Mouse (Mus musculus) neutrophil, adult 5-6 weeks (primary cell): ENCODE results near the gene Robo1. TPM values are rescaled to one million over a fixed set of nuclear protein-coding genes. Genes with fewer than 3 reads are reported as not detected.

ENCODE experiments used
- ATAC-seq: fragments of 151-379, 151-347 bp; 2 replicates; pipeline ENCODE4 v1.8.0; 2017; ENCODE audit warnings: mild to moderate bottlenecking, moderate TSS enrichment; ENCODE audit not compliant: insufficient number of reproducible peaks, poor library complexity, low FRiP score, severe bottlenecking; ENCODE audit errors: extremely low read depth
- total RNA-seq: library from RNA; stranded (forward); fragments of 200-1000 nt; gene quantifications from 2 replicates; pipeline ENCODE4 v1.2.3, GENCODE M21; 2017

Robo1 gene
- total RNA-seq, 1 experiment from 2014 or later: not detected

DNA sequence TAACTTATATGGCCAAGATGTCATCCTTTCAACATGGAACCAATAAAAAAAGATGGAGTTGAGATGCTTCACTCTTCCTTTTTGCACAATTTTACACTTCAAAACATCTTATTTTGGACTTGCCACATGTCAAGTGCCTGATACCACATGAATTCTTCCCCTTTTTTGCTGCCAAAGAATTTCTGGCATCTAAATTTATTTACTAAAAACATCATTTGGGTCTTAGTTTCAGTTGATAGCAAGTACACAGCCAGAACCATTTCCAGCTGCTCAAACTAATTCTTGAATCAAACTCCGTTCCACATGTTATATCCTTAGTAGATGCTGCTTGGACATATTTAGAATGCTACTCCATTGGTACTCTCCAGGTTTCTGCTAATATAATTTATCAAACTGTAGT is 267.1 kb downstream of the Robo1 start:
- no peak for ATAC-seq

DNA sequence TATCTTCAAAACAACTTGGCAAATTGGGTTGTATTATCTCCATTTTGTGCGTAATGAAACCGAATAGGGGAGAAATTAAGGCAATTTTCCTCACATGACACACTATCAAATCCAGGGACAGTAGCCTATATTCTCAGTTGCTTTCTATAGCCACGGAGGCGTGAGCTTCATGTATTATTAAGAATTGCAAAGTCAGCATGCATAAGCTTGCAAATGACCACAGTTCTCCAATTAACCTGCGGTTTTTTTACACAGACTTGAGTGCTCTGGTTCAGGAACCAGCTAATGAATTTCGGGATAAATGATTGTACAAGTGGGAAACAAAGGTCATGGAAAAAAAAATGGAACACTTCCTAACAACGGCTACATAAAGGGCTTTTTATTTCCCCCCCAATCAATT is 268.9 kb downstream of the Robo1 start:
- no peak for ATAC-seq

DNA sequence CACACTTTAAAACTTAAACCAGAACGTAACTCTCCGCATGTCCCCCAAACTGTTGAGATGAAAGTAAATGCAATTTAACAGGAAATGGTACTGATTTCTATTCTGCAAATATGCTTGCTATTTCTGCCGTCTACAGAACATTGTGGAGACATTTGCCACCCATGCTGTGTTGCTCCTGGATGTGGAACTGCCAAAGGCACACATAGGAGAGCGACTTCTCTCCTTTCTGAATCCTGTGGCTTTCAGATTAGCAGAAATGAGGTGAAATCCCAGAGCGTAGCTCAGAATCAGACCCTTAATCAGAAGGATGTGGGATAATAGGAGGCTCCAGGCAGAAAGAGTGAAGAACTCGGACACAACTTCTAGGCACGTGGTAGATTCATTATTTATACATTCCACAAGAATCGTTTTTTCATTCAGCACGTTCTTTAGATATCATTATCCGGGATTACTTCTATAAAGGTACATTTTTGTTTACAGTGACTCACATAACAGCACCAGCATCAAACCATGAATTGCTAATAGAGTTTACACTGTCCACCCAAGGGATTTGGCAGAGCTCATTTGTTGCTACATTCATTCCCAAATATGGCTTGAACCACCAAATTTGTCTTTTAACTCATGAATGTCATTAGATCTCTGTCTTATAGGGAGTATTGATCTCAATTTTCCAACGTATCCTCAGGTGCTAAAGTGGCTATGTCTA is 276.5 kb downstream of the Robo1 start:
- ATAC-seq: no peak

DNA sequence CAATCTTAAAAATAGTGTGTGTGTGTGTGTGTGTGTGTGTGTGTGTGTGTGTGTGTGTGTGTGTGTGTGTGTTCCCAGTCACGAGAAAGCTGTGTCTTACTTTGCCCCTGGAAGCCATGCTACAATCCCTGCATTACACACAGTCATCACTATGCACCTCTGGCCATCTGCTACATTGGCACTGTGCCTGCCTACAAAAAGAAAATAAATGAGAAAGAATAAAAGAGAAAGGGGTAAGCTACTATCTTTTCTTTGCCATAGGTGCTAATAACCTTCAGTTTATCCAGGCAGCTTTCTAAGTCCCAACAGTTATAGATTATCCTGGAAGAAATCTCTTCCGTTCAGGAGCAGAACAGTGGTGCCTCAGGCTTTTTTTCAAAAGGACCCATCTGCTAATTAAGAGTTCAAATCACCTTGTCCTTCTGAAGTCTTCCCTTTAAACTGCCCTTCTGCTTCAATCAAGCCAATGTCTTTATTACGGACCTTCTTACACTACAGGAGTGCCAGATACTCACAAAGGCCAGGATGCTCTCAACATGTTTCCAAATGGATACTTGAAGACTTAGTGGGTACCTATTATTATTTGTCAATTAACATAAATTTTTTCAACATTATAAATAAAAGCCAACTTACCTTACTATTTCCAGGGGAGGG is 277.2 kb downstream of the Robo1 start:
- ATAC-seq: no peak

DNA sequence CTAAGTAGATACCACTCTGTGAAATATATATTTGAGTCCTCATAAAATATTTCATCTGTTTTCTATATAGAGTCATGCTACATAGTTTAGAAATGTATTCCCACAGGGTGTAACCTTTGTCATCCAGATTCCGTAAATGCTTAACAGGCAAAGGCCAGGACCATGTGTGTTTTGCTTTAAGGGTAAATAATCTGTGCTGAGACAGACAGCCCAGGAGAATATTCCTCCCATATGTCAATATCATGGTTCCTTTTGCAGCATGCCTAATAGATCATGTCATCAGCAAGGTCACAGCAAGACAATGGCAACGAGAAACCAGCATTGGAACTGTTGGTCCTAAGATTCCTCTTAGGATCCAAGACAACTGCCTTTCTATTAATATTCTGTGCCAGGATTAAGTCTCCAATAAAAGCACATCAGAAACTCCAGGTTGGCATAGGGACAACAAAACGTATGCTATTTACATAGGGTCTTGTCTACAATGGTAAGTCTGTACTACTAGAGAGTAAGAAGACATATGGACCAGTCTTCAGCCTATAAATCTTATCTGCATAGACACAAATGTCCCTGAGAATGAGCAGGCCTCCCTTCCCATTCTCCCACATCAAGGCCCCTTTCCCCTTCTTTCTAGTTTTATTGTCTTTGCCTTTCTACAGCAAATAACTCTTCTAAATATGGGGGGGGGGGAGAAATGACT is 279.4 kb downstream of the Robo1 start:
- ATAC-seq: no peak

DNA sequence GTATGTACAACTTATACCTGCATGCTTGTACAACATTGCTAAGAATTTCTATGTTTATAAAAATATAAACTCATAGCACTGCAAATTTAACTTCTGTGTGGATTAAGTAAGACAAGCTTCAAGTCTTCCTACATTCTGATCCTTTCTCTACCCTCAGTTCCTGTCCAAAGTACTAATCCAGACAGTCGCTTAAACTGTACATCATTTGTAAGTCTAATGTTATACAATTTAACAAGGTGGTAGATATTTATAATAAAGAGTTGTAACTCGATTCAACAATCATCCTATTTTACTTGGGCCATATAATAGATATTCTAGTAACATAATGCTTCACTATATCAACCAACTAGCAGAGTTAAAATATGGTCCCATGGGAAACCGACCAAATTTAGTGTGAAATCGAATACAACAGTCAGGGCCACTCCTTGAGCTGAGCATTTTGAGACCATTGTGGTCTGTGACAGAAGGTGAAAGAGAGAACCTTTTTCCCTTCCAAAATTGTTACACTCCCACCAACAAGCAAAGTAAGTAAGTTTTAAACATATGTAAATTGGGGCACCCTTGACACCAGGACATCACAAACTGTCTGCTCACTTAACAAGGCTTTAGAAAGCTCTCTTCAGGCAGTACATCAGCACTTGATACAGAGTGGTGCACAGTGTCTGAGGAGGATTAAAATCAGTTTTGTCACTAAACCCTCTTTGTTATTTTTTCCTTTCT is 295.5 kb downstream of the Robo1 start:
- no peak for ATAC-seq

DNA sequence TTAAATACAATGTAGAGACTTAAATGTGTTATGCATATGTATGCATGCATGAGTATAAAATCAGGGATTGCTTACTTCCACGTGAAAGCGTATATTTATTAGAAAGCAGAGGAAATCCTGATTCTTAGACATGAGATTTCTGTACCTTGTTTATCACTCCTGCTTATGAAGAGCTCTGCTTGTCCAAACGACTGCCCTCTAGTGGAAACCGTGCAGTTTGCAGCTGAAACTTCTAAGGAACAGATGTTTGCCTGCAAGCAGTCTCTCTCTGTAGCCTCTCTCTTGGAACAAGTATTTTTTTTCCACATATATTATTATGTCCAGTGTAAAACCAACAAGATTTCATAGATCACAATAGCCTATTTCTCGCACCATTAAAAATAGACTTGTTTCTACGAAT is 297.0 kb downstream of the Robo1 start:
- no peak for ATAC-seq

DNA sequence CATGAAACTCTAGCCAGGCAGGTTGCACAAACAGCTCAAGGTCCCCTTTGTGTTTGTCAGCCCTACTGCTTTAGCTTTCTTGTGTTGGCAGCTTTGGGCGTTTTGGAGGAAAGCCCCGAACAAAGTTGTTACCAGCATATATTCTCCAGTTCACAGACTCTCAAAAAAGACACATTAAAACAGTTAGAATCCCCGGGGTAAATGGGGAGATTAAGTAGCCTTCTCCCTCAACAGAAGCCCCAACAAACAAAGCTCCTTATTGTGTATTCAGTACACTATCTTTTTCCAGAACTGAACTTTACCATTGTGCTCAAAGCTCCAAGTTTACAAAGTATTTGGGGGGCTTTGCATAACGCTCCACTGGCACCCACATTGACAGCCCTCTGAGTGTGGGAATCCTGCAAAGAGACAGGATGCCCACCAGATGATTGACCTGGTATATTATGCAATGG is 302.6 kb downstream of the Robo1 start:
- ATAC-seq: no peak

DNA sequence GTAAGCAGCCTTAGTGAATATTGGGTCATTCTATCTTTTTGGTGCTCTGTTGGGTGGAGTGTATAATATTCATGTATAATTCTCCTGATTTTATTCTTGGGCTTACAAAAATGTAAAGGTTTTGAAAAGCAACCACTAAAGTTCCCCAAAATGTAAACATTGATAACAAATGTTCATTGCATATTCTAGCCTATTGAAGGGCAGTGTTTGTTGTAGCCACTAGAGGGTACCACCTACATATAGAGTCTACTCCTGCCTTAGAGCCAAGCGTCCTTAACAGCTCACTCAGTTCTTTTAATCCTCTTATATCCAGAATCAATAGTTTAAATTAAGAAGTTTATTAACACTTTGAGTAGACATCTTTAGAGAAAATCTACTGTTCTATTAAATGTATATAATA is 306.8 kb downstream of the Robo1 start:
- no peak for ATAC-seq

DNA sequence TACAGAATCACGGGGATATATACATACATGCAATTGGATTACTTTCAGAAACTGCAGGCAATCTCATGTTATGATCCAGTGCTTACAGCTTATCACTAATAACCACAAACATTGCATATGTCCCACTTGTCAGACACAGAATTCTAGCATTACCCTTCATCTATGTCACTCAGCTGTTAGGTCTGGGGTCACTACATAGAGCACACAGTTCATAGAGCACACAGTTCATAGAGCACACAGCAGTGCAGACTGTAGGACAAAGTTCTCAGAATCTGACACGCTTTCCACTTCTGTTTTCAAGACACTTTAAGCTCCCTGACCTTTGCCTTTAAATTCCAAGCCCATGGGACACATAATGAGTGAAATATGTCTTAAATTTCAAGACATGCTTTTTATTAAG is 307.3 kb downstream of the Robo1 start:
- no peak for ATAC-seq

DNA sequence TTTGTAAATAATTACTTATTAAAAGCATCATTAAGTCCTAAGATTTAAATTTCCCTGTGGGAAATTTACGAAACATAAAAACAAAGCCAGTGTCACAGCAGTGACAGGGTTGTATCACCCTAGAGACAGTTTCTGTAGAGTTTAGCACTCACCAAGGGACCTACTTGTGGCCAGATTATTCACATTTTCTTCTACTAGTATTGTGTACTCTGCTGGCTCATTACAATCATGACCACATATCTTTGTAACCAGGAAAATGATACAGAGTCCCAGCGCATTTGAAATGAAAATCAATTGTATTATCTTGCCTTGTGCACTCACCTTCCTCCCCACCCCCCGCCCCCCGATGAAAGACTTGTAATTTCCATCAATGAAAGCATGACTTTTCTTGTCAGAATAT is 314.3 kb downstream of the Robo1 start:
- ATAC-seq: no peak

DNA sequence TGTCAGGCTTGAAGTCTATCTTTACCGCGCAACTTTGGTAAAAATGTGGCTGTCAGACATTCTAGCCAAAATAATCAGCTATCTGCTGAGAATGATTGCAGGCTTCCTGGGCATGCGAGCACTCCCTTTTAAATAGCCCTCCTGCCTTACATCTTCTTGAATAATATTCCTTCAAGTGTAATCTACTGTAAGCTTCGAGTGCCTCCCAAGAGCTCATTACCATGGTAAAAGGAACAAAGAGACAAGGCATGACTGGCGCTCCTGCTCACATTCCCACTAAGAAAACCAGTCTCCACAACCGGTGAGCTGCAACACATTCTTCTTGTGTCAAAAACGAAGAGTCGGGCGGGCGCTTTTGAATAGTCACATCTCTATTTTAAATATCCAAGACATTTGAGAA is 314.8 kb downstream of the Robo1 start:
- ATAC-seq: no peak

DNA sequence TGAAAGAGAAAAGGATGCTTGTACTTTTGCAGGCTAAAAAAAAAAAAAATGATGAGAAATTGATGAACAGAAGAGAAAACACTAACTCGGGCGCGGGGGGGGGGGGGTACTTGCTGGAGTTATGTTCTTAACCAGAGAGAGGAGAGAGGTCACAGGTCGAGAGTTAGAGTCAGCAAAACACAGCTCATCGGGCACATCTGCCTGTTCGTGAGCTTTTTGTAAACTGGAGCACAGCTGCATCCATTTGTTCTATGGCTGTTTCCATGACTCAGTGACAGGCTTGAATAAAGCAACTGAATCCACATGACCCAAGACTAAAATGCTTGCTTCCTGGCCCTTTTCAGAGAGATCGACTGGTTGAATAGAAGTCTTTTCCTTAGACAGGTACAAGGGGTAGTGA is 325.7 kb downstream of the Robo1 start:
- no peak for ATAC-seq

DNA sequence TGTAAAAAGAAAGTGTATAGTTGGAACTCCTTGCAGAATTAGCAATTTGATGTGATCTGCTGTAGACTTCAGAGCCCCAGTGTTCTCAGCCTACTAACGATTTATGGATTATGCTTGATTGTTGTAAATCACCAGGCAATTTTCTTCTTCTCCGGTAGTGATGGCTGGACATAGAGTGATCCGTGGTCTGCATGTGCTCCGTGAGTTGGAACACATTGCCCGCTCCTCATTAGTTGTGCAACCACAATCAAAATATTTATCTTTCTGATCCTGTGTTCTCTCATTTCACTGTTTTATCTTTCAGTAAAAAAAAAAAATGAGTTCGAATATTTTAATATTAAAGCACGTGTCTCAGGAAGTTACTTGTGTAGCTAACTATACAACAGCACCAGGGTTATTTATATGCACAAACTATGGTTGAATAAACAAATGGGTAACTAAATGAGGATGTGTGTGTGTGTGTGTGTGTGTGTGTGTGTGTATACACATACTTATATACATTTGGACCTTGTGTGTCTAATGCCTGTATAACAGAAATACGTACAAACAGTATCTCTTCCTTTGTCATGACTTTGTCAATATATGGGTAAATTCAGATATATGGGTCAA is 331.3 kb downstream of the Robo1 start:
- ATAC-seq: no peak

DNA sequence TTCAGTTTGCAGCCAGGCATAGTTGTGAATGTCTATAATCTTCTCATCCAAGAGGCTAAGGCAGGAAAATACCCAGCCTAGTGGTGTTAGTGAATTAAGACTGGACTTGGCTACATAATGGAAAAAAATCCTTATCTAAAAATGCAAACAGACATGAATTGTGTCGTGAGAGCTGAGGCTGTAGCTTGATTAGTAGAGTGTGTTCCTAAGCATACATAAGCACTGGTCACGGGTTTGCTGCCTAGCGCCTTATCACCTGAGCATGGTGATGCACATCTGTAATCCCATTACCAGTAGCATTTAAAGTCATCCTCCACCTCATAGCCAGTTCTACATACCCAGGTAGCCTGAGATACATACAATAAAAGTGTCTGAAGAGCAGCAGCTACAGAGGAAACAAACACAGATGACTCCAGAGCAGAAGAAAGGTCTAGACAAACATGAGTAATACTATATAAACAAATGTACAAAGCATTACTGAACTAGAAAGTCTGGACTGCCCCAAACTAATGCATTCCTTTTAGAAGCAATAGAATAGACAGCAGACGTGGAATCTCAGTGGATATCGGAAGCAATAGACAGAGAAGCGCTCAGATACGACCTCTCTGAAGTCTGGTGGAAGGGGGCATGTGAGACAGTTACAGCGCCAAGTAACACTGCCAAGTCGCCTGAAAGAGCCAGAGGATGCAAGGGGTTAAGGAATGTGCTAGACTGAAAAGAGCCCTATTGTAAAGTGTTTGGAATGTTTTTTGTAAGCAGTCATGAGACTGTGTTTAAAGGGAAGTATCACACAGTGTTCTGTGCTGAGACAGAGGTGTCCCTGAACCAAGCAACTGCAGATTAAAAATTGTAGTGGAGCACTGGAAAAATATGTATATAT is 333.1 kb downstream of the Robo1 start:
- ATAC-seq: no peak

DNA sequence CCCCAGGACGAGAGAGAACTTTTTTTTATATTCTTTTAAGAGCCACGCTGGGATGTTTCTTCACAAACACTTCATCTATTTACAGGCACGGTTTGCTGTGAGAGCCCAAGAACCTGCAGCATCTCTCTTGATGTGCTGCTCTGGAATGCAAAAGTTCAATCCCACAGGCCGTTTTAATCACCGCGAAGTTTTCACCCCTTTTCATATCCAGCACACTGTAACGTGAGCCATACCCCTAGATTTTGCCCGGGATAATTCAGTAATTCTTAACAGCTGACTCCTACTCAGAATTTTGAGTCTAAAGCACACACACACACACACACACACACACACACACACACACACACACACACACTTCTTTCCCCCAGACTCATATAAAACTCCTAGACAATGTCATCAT is 337.8 kb downstream of the Robo1 start:
- ATAC-seq: no peak

DNA sequence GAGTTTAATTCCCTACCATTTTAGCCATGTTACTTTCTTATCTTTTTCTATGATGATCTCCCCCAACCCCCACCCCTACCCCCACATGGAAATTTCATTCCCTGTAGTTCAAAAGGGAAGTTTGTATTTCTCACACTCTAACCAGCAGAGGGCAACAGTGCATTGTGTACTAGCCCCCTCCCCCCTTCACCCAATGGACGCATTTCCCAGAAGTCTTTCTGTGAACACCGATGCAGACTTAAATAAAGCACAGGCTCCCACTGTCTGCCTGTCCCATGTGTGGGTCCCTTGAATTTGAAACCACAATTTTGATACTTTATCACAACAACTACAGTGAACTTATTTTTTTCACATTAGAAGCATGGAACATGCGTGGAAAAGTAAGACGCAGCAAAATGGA is 341.2 kb downstream of the Robo1 start:
- no peak for ATAC-seq

DNA sequence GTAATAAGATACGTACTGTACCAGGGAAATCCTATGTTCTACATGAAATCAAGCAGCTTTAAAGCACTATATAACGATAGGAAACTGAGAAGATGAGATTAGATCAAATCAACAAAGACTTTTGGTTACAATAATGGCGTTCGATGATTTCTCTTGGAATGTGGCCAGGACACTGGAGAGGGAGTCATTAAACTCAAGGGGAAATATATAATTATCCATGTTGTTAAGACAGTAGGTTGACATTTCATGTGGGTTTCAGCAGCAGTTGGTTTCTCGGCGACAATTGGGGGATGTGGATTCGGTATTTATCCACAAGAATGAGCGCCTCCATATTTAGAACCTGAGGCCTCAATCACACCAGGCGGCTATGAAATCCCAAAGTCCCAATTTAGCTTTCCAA is 347.3 kb downstream of the Robo1 start:
- no peak for ATAC-seq
